Mouse (Mus musculus) heart, embryonic 16.5 days (tissue): ENCODE measurements around the gene Cmss1. TPM values are rescaled to one million over a fixed set of nuclear protein-coding genes. Genes with fewer than 3 reads are reported as not detected.

Source experiments
- ATAC-seq: fragments of 200-750 bp; cut with Nextera tagmentation; replicated peaks from 2 replicates; pipeline ENCODE4 v1.8.0; 2017; ENCODE audit warnings: moderate number of reproducible peaks; ENCODE audit not compliant: insufficient read depth, low FRiP score; ENCODE audit errors: extremely low read depth
- H3K27ac ChIP-seq: fragments of 300-500 bp; sonication (generic); 2 replicates; pipeline ENCODE4 v1.5.1; 2014; ENCODE audit warnings: mild to moderate bottlenecking, low read length, control low read depth, moderate library complexity
- H3K27me3 ChIP-seq: fragments of 300-500 bp; sonication (generic); 2 replicates; pipeline ENCODE4 v1.6.1; 2014; ENCODE audit warnings: low read length, mixed read lengths; ENCODE audit not compliant: control insufficient read depth, insufficient read depth
- H3K36me3 ChIP-seq: fragments of 300-500 bp; sonication (generic); 2 replicates; pipeline ENCODE4 v1.6.1; 2014; ENCODE audit not compliant: control insufficient read depth, insufficient read depth
- H3K4me1 ChIP-seq: fragments of 300-500 bp; sonication (generic); 2 replicates; pipeline ENCODE4 v1.6.1; 2014; ENCODE audit warnings: low read length, mixed read lengths; ENCODE audit not compliant: control insufficient read depth, insufficient read depth
- H3K4me2 ChIP-seq: fragments of 300-500 bp; sonication (generic); 2 replicates; pipeline ENCODE4 v1.6.1; 2014; ENCODE audit warnings: low read depth, mild to moderate bottlenecking, control low read depth, low read length
- H3K4me3 ChIP-seq: fragments of 300-500 bp; sonication (generic); 2 replicates; pipeline ENCODE4 v1.5.1; 2014; ENCODE audit warnings: mild to moderate bottlenecking, control low read depth, low read length
- H3K9ac ChIP-seq: fragments of 300-500 bp; sonication (generic); 2 replicates; pipeline ENCODE4 v1.6.1; 2014; ENCODE audit warnings: low read length, control low read depth
- H3K9me3 ChIP-seq: fragments of 300-500 bp; sonication (generic); replicated peaks from 2 replicates; pipeline ENCODE4 v1.6.1; 2016; ENCODE audit warnings: low read length; ENCODE audit not compliant: control insufficient read depth
- WGBS: fragments of 180-500 bp; shearing (Covaris S2); extraction: QIAGEN DNeasy Blood & Tissue Kit; methylation state at CpG from one replicate; pipeline ENCODE4 v1.1.7; 2014; 5-methylcytosine and 5-hydroxymethylcytosine counted together
- polyA plus RNA-seq: library from polyadenylated mRNA; unstranded; fragments of >200 nt; fragmentation: Nextera tagmentation; extraction: Ambion mirVana; gene quantifications from 2 replicates; pipeline ENCODE4 v1.2.1, GENCODE M21; 2015

Cmss1 gene
- polyA plus RNA-seq, 1 experiment from 2014 or later = 39.5 TPM

GRCm38 (mm10) chr16:57357011-57357410 is 249.7 kb downstream of the Cmss1 start:
- Histone ChIP-seq H3K4me2 (peak overlapping the region; percentile 47), H3K4me3 (no peak overlapping the region), H3K36me3 (no peaks in the 10 kb centered on the region), H3K4me1 (peaks cover 16% of the 10 kb centered on the region), H3K9me3 (no peaks in the 10 kb centered on the region), H3K9ac (peak overlapping the region; percentile 48; the same call in 1 of the 2 replicates), H3K27ac (peak overlapping the region; percentile 77), H3K27me3 (no peaks in the 10 kb centered on the region)
- ATAC-seq = peak; percentile 74
- 36% methylated on average over 6 of the region's 6 CpGs for WGBS

GRCm38 (mm10) chr16:57356454-57356853 is 250.2 kb downstream of the Cmss1 start:
- peak overlapping the region; percentile 47 for H3K4me2 ChIP-seq
- WGBS = 42% methylated on average over 6 of the region's 6 CpGs

GRCm38 (mm10) chr16:57353932-57354331 is 252.7 kb downstream of the Cmss1 start:
- Histone ChIP-seq H3K9me3 (no peaks in the 10 kb centered on the region), H3K36me3 (no peaks in the 10 kb centered on the region), H3K9ac (peak overlapping the region; percentile 72), H3K4me1 (peaks cover 18% of the 10 kb centered on the region), H3K4me3 (peak overlapping the region; percentile 48), H3K27me3 (no peaks in the 10 kb centered on the region), H3K27ac (peak overlapping the region; percentile 86), H3K4me2 (peak overlapping the region; percentile 68)
- 54% methylated on average over 6 of the region's 6 CpGs for WGBS
- ATAC-seq = peak; percentile 62; the same call in 1 of the 2 replicates

More at GRCm38 (mm10) chr16:57356454-57356853, 250.2 kb downstream of the Cmss1 start:
- H3K27ac ChIP-seq = peak overlapping the region; percentile 77
- ATAC-seq = peak; percentile 46; the same call in 1 of the 2 replicates
- H3K4me3 ChIP-seq = no peak overlapping the region
- no peaks in the 10 kb centered on the region for H3K9me3 ChIP-seq
- peaks cover 16% of the 10 kb centered on the region for H3K4me1 ChIP-seq
- H3K36me3 ChIP-seq = no peaks in the 10 kb centered on the region
- no peaks in the 10 kb centered on the region for H3K27me3 ChIP-seq
- peak overlapping the region; percentile 48; the same call in 1 of the 2 replicates for H3K9ac ChIP-seq

- ATAC-seq = peak; percentile 44; the same call in 1 of the 2 replicates
- Histone ChIP-seq H3K27ac (peak overlapping the region; percentile 86), H3K4me2 (peak overlapping the region; percentile 68)
Observed at GRCm38 (mm10) chr16:57353166-57353721, 253.4 kb downstream of the Cmss1 start.

GRCm38 (mm10) chr16:57352751-57353150 is 253.9 kb downstream of the Cmss1 start, which contains the start of gene Filip1l:
TSS of gene Filip1l (plus strand) at chr16:57353093.
- peak within 1 kb of the TSS; percentile 68 for H3K4me2 ChIP-seq
- H3K4me3 ChIP-seq = peak within 1 kb of the TSS; percentile 48
- peak within 1 kb of the TSS; percentile 72 for H3K9ac ChIP-seq
- H3K27me3 ChIP-seq = no peaks in the 10 kb centered on the region
- H3K36me3 ChIP-seq = no peaks in the 10 kb centered on the region
- H3K27ac ChIP-seq = peak within 1 kb of the TSS; percentile 86
- H3K9me3 ChIP-seq = no peaks in the 10 kb centered on the region
- H3K4me1 ChIP-seq = peaks cover 18% of the 10 kb centered on the region
- 47% methylated on average over 6 of the region's 6 CpGs for WGBS
- peak; percentile 31 for ATAC-seq

More at GRCm38 (mm10) chr16:57353166-57353721, 253.4 kb downstream of the Cmss1 start:
- Histone ChIP-seq H3K4me3 (peak overlapping the region; percentile 48), H3K9me3 (no peaks in the 10 kb centered on the region), H3K4me1 (peaks cover 18% of the 10 kb centered on the region), H3K9ac (peak overlapping the region; percentile 72), H3K36me3 (no peaks in the 10 kb centered on the region), H3K27me3 (no peaks in the 10 kb centered on the region)
- 54% methylated on average over 11 of the region's 11 CpGs for WGBS

GRCm38 (mm10) chr16:57349689-57350088 is 257.0 kb downstream of the Cmss1 start:
- no peaks in the 10 kb centered on the region for H3K27me3 ChIP-seq
- WGBS = 32% methylated on average over 3 of the region's 3 CpGs
- H3K36me3 ChIP-seq = no peaks in the 10 kb centered on the region
- ATAC-seq = no peak
- peaks cover 3% of the 10 kb centered on the region; the same call in 1 of the 2 replicates for H3K4me1 ChIP-seq
- H3K9me3 ChIP-seq = no peaks in the 10 kb centered on the region
- no peak overlapping the region for H3K27ac ChIP-seq
- H3K4me2 ChIP-seq = no peak overlapping the region
- no peak overlapping the region for H3K9ac ChIP-seq
- H3K4me3 ChIP-seq = no peak overlapping the region

GRCm38 (mm10) chr16:57349039-57349438 is 257.6 kb downstream of the Cmss1 start:
- Histone ChIP-seq H3K27ac (no peak overlapping the region), H3K4me2 (no peak overlapping the region), H3K9ac (no peak overlapping the region), H3K27me3 (no peaks in the 10 kb centered on the region), H3K9me3 (no peaks in the 10 kb centered on the region), H3K36me3 (no peaks in the 10 kb centered on the region), H3K4me3 (no peak overlapping the region), H3K4me1 (peaks cover 3% of the 10 kb centered on the region; the same call in 1 of the 2 replicates)
- no peak for ATAC-seq
- WGBS = 68% methylated on average over 3 of the region's 3 CpGs

- Histone ChIP-seq H3K27ac (no peak overlapping the region), H3K9ac (no peak overlapping the region), H3K4me3 (no peak overlapping the region), H3K9me3 (no peaks in the 10 kb centered on the region), H3K4me2 (no peak overlapping the region), H3K27me3 (no peaks in the 10 kb centered on the region), H3K36me3 (no peaks in the 10 kb centered on the region), H3K4me1 (peaks cover 3% of the 10 kb centered on the region; the same call in 1 of the 2 replicates)
- WGBS = 86% methylated on average over 3 of the region's 3 CpGs
- ATAC-seq = no peak
Observed at GRCm38 (mm10) chr16:57346258-57346657, 260.4 kb downstream of the Cmss1 start.

GRCm38 (mm10) chr16:57340613-57340898 is 266.1 kb downstream of the Cmss1 start:
- no peak overlapping the region for H3K4me3 ChIP-seq
- H3K27ac ChIP-seq = no peak overlapping the region
- no peaks in the 10 kb centered on the region for H3K9me3 ChIP-seq
- ATAC-seq = no peak
- WGBS = 44% methylated on average over 5 of the region's 5 CpGs
- no peaks in the 10 kb centered on the region for H3K36me3 ChIP-seq
- no peak overlapping the region for H3K9ac ChIP-seq
- H3K27me3 ChIP-seq = no peaks in the 10 kb centered on the region
- peaks cover 3% of the 10 kb centered on the region; the same call in 1 of the 2 replicates for H3K4me1 ChIP-seq
- H3K4me2 ChIP-seq = no peak overlapping the region
